Mouse (Mus musculus): ENCODE results near the gene Riiad1. TPM values are rescaled to one million over a fixed set of nuclear protein-coding genes. Genes with fewer than 3 reads are reported as not detected.

The Riiad1 gene
- 0.69 and 1.7 TPM in 2 replicates for polyA plus RNA-seq (2012; rRNA removed)

GRCm38 (mm10) chr3:94480291-94480884, at the start of gene Riiad1:
Gene Riiad1, minus strand, starts transcription at chr3:94480341.
- DNase-seq (ENCODE audit: low read depth), result no peak

- no peak for DNase-seq (ENCODE audit: low read depth)
Observed at GRCm38 (mm10) chr3:94526731-94527130, 46.6 kb upstream of the Riiad1 start.

- no peak for DNase-seq (ENCODE audit: low read depth)
Observed at GRCm38 (mm10) chr3:94506664-94507063, 26.5 kb upstream of the Riiad1 start.

GRCm38 (mm10) chr3:94502243-94502642, 22.1 kb upstream of the Riiad1 start:
- no peak for DNase-seq (ENCODE audit: low read depth)

- no peak for DNase-seq (ENCODE audit: low read depth)
Observed at GRCm38 (mm10) chr3:94497162-94497561, 17.0 kb upstream of the Riiad1 start.

GRCm38 (mm10) chr3:94487581-94487980, 7.4 kb upstream of the Riiad1 start:
- DNase-seq (ENCODE audit: low read depth), result no peak

- no peak for DNase-seq (ENCODE audit: low read depth)
Observed at GRCm38 (mm10) chr3:94485922-94486321, 5.8 kb upstream of the Riiad1 start.

GRCm38 (mm10) chr3:94483790-94484439, 3.8 kb upstream of the Riiad1 start:
- no peak for DNase-seq (ENCODE audit: low read depth)

GRCm38 (mm10) chr3:94482764-94483385, 2.7 kb upstream of the Riiad1 start:
- no peak for DNase-seq (ENCODE audit: low read depth)

- no peak for DNase-seq (ENCODE audit: low read depth)
Observed at GRCm38 (mm10) chr3:94481429-94481828, 1.3 kb upstream of the Riiad1 start.

- DNase-seq (ENCODE audit: low read depth), result no peak
Observed at GRCm38 (mm10) chr3:94479564-94479963, 577 bp downstream of the Riiad1 start.

GRCm38 (mm10) chr3:94478591-94479169, 1.5 kb downstream of the Riiad1 start:
- no peak for DNase-seq (ENCODE audit: low read depth)

- no peak for DNase-seq (ENCODE audit: low read depth)
Observed at GRCm38 (mm10) chr3:94477981-94478422, 2.1 kb downstream of the Riiad1 start, which contains the start of gene Celf3. Gene Celf3, plus strand, starts transcription at chr3:94478295.

GRCm38 (mm10) chr3:94477444-94477843, 2.7 kb downstream of the Riiad1 start:
- DNase-seq (ENCODE audit: low read depth), result no peak

GRCm38 (mm10) chr3:94476301-94477035, 3.7 kb downstream of the Riiad1 start:
- no peak for DNase-seq (ENCODE audit: low read depth)

GRCm38 (mm10) chr3:94473567-94474232, 6.4 kb downstream of the Riiad1 start:
- DNase-seq (ENCODE audit: low read depth), result no peak

GRCm38 (mm10) chr3:94473115-94473505, 7.0 kb downstream of the Riiad1 start:
- no peak for DNase-seq (ENCODE audit: low read depth)

GRCm38 (mm10) chr3:94472447-94473114, 7.6 kb downstream of the Riiad1 start:
- DNase-seq (ENCODE audit: low read depth), result no peak

GRCm38 (mm10) chr3:94468931-94469330, 11.2 kb downstream of the Riiad1 start:
- no peak for DNase-seq (ENCODE audit: low read depth)

- DNase-seq (ENCODE audit: low read depth), result no peak
Observed at GRCm38 (mm10) chr3:94465632-94466430, 14.3 kb downstream of the Riiad1 start.

Data from gonadal fat pad, adult 2 months (tissue).